Mouse (Mus musculus): Measurements from ENCODE around the gene Pkd1l3.

DNA sequence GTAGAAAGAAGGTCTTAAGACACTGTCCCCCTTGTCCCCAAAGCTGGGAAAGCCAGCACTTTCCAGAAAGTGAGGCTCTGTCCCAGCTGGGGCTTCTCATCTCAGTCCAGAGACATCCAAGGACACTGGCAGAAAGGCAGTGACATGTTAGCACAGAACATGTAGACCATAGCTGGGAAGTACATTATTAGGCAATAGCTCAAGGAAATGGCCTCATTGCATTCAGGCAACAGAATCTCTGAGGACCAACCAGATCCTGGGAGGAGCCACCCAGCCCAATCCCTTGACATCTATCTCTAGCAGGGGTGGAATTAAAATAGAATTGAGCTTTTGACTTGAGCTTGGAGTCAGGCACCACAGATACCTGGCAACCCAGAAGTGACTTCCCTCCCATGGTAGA, 28.7 kb upstream of the Pkd1l3 start:
- TF ChIP-seq POLR2A (IDR thresholded peaks at IDR 0.05; ENCODE audit: borderline replicate concordance, insufficient read depth, low read length) (no peak), CTCF (IDR thresholded peaks at IDR 0.05; ENCODE audit: borderline replicate concordance, insufficient read depth, low read depth, low read length) (no peak)
